Mouse (Mus musculus) G1E (cell line): ENCODE results near the gene Plagl2.

Source experiments
- GATA1 ChIP-seq: IDR thresholded peaks from 2 replicates; pipeline ENCODE4 v1.6.1; 2012; ENCODE audit warnings: borderline replicate concordance, low read length, inconsistent platforms, mixed read lengths
- TAL1 ChIP-seq: conservative IDR thresholded peaks from 2 replicates; pipeline ENCODE4 v1.6.1; 2012; ENCODE audit warnings: low read depth, low read length, inconsistent platforms, mixed read lengths

GRCm38 (mm10) chr2:153209286-153209685 lies 31.9 kb downstream of the Plagl2 start:
- TF ChIP-seq GATA1 (no peak), TAL1 (no peak)
